8 mouse cellular contexts compared by ENCODE assay signal in the genomic region with DNA sequence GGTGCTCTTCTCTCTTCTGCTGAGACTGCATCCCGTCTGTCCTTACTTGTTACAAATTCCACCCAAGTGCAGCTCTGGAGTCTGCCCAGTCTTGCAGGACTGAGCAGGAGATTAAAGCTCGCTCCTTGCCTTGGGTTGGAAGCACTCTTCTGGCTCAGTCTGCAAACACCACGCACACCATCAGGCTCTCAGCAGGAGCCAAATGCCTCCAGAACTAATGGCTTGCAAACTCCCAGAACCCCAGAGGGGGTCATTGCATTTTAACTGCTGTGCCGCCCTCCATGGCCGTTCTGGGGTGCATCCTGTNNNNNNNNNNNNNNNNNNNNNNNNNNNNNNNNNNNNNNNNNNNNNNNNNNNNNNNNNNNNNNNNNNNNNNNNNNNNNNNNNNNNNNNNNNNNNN.
DNase-seq lines count a peak whose midpoint lies in the region; ATAC-seq lines count a peak whose summit lies in the region.
"Had no signal": no experiment of that assay in that cellular context is flagged by ENCODE, and none has a peak within 500 bp of the region (broad histone marks: within the 10 kb centered on the region; RNA-seq: fewer than 3 reads in every experiment).

No protein-coding gene starts in this region.

- no peaks in the 10 kb centered on the region for H3K36me3 ChIP-seq in neural tube, embryonic 14.5 days (ENCODE audit: control insufficient read depth, insufficient read depth, low read length)

- 0 out of 2 replicates have a peak overlapping the region, but pooled peaks have one; percentile 32 for H3K9ac ChIP-seq in neural tube, embryonic 14.5 days (replicated peaks; ENCODE audit: low read depth, low read length)

- intact Hi-C loops in left cerebral cortex, postnatal 4 days (cut with DNase I): loop anchor here (5.0 kb wide), 2 partner anchors 715 to 730 kb away; partner anchors contain the start of gene Hs6st3
- intact Hi-C loops in left cerebral cortex, postnatal 10 days (cut with DNase I): loop anchor here (5.0 kb wide), 1 partner anchor 715 kb away; the partner anchor contains the start of gene Hs6st3

- H3K4me1 ChIP-seq in neural tube, embryonic 14.5 days (ENCODE audit: control insufficient read depth, insufficient read depth, low read length): peaks cover 4% of the 10 kb centered on the region; the same call in 1 of the 2 replicates

- H3K27me3 ChIP-seq in neural tube, embryonic 14.5 days (ENCODE audit: control insufficient read depth, insufficient read depth, low read length): no peaks in the 10 kb centered on the region

- WGBS in neural tube, embryonic 14.5 days: 7% methylated on average over 5 of the region's 5 CpGs

- H3K9me3 ChIP-seq in neural tube, embryonic 14.5 days (ENCODE audit: control insufficient read depth, low read length): no peaks in the 10 kb centered on the region

- peak overlapping the region; percentile 18; the same call in 1 of the 2 replicates for H3K4me2 ChIP-seq in neural tube, embryonic 14.5 days (ENCODE audit: low read depth, low read length)

- ATAC-seq in neural tube, embryonic 14.5 days (ENCODE audit: low read depth): peak; percentile 69; the same call in 1 of the 2 replicates

- no peak overlapping the region for H3K4me3 ChIP-seq in neural tube, embryonic 14.5 days (ENCODE audit: low read depth, low read length)

- peak; percentile 39 for DNase-seq in left cerebral cortex, postnatal 4 days
- DNase-seq in left cerebral cortex, postnatal 10 days (ENCODE audit: extremely low spot score in 1 of 2, low spot score in 2 of 2): no peak
- DNase-seq in cerebellum, postnatal 14 days: peak; percentile 32 to 64
- peak; percentile 24 for DNase-seq in kidney, adult 9 months
- DNase-seq in thymus, postnatal 10 days (ENCODE audit: low spot score in 2 of 2): no peak
- DNase-seq in lung, postnatal 4 days: no peak
- DNase-seq: thymus, postnatal 14 days had no signal

- H3K27ac ChIP-seq in neural tube, embryonic 14.5 days (ENCODE audit: low read depth, low read length): no peak overlapping the region

Comparison
In these comparisons a context has a peak if more than half of its experiments do, and no peak if none do; other contexts are left out.
1. DNase-seq: peak in left cerebral cortex, postnatal 4 days (single experiment), cerebellum, postnatal 14 days (2 of 2) and kidney, adult 9 months (single experiment); none in left cerebral cortex, postnatal 10 days (0 of 2), thymus, postnatal 10 days (0 of 2) and lung, postnatal 4 days (0 of 2).